Mouse (Mus musculus): Measurements from ENCODE around the gene Pafah2. TPM values are rescaled to one million over a fixed set of nuclear protein-coding genes. Genes with fewer than 3 reads are reported as not detected.
"Not testable (repeated sequence)": the region's sequence is repeated elsewhere in the genome, so short reads cannot be mapped to it uniquely, and the experiment has no call there.

Pafah2 gene
- polyA plus RNA-seq, 1 experiment from 2014 or later: 10.7 TPM

GRCm38 (mm10) chr4:134374306-134374705, 21.8 kb upstream of the Pafah2 start:
- WGBS: 69% methylated on average over 1 of the region's 1 CpGs
- no peak overlapping the region for H3K27ac ChIP-seq (ENCODE audit: poor library complexity, severe bottlenecking)
- no peaks in the 10 kb centered on the region for H3K9me3 ChIP-seq (replicated peaks)
- ATAC-seq (ENCODE audit: insufficient number of reproducible peaks, low FRiP score): no peak
- peaks cover 36% of the 10 kb centered on the region for H3K4me1 ChIP-seq (replicated peaks)
- no peaks in the 10 kb centered on the region for H3K36me3 ChIP-seq
- no peak overlapping the region for H3K4me3 ChIP-seq
- H3K9ac ChIP-seq: no peak overlapping the region
- H3K27me3 ChIP-seq (replicated peaks): peaks cover 32% of the 10 kb centered on the region
- no peak overlapping the region for H3K4me2 ChIP-seq

- H3K27me3 ChIP-seq (replicated peaks): peaks cover 4% of the 10 kb centered on the region; the same call in 1 of the 2 replicates
- H3K4me3 ChIP-seq: no peak overlapping the region
- peaks cover 13% of the 10 kb centered on the region for H3K4me1 ChIP-seq (replicated peaks)
- 38% methylated on average over 10 of the region's 10 CpGs for WGBS
- H3K36me3 ChIP-seq: no peaks in the 10 kb centered on the region
- no peak for ATAC-seq (ENCODE audit: insufficient number of reproducible peaks, low FRiP score)
- no peak overlapping the region for H3K4me2 ChIP-seq
- 0 out of 2 replicates have a peak overlapping the region, but pooled peaks have one; percentile 10 for H3K27ac ChIP-seq (ENCODE audit: poor library complexity, severe bottlenecking)
- no peaks in the 10 kb centered on the region for H3K9me3 ChIP-seq (replicated peaks)
- H3K9ac ChIP-seq: no peak overlapping the region
These were observed 18.0 kb upstream of the Pafah2 start for GRCm38 (mm10) chr4:134378089-134378615.

- peaks cover 13% of the 10 kb centered on the region for H3K4me1 ChIP-seq (replicated peaks)
- H3K9me3 ChIP-seq (replicated peaks): no peaks in the 10 kb centered on the region
- H3K4me3 ChIP-seq: no peak overlapping the region
- H3K27me3 ChIP-seq (replicated peaks): no peaks in the 10 kb centered on the region
- H3K9ac ChIP-seq: no peak overlapping the region
- no peak overlapping the region for H3K27ac ChIP-seq (ENCODE audit: poor library complexity, severe bottlenecking)
- no peak for ATAC-seq (ENCODE audit: insufficient number of reproducible peaks, low FRiP score)
- WGBS: 81% methylated on average over 8 of the region's 8 CpGs
- no peaks in the 10 kb centered on the region for H3K36me3 ChIP-seq
- H3K4me2 ChIP-seq: no peak overlapping the region
These were observed 16.6 kb upstream of the Pafah2 start for GRCm38 (mm10) chr4:134379510-134379909.

- H3K4me2 ChIP-seq; H3K4me1 ChIP-seq (replicated peaks); ATAC-seq (ENCODE audit: insufficient number of reproducible peaks, low FRiP score); H3K27me3 ChIP-seq (replicated peaks); H3K9me3 ChIP-seq (replicated peaks); H3K36me3 ChIP-seq; H3K4me3 ChIP-seq; H3K27ac ChIP-seq (ENCODE audit: poor library complexity, severe bottlenecking); H3K9ac ChIP-seq: not testable (repeated sequence)
- WGBS: 98% methylated on average over 3 of the region's 6 CpGs
These were observed 12.4 kb upstream of the Pafah2 start, which contains the start of gene Extl1 for GRCm38 (mm10) chr4:134383750-134384149. Gene Extl1, minus strand, starts transcription at chr4:134383850.

- no peak overlapping the region for H3K27ac ChIP-seq (ENCODE audit: poor library complexity, severe bottlenecking)
- no peaks in the 10 kb centered on the region for H3K27me3 ChIP-seq (replicated peaks)
- WGBS: 69% methylated on average over 6 of the region's 6 CpGs
- H3K4me2 ChIP-seq: no peak overlapping the region
- no peaks in the 10 kb centered on the region; the same call in 1 of the 2 replicates for H3K9me3 ChIP-seq (replicated peaks)
- no peak overlapping the region for H3K9ac ChIP-seq
- no peak for ATAC-seq (ENCODE audit: insufficient number of reproducible peaks, low FRiP score)
- no peaks in the 10 kb centered on the region for H3K36me3 ChIP-seq
- peaks cover under 1% of the 10 kb centered on the region; the same call in 1 of the 2 replicates for H3K4me1 ChIP-seq (replicated peaks)
- no peak overlapping the region for H3K4me3 ChIP-seq
These were observed 8.9 kb upstream of the Pafah2 start for GRCm38 (mm10) chr4:134387268-134387667.

GRCm38 (mm10) chr4:134388397-134388796, 7.7 kb upstream of the Pafah2 start:
- 17% methylated on average over 5 of the region's 5 CpGs for WGBS
- no peak for ATAC-seq (ENCODE audit: insufficient number of reproducible peaks, low FRiP score)

GRCm38 (mm10) chr4:134391636-134392035, 4.5 kb upstream of the Pafah2 start:
- no peak overlapping the region for H3K4me2 ChIP-seq
- no peak for ATAC-seq (ENCODE audit: insufficient number of reproducible peaks, low FRiP score)
- H3K4me3 ChIP-seq: no peak overlapping the region
- H3K27ac ChIP-seq (ENCODE audit: poor library complexity, severe bottlenecking): no peak overlapping the region
- no peak overlapping the region for H3K9ac ChIP-seq
- no peaks in the 10 kb centered on the region for H3K27me3 ChIP-seq (replicated peaks)
- 70% methylated on average over 1 of the region's 1 CpGs for WGBS
- peaks cover 6% of the 10 kb centered on the region for H3K4me1 ChIP-seq (replicated peaks)
- no peaks in the 10 kb centered on the region for H3K36me3 ChIP-seq
- no peaks in the 10 kb centered on the region; the same call in 1 of the 2 replicates for H3K9me3 ChIP-seq (replicated peaks)

More at GRCm38 (mm10) chr4:134388397-134388796, 7.7 kb upstream of the Pafah2 start:
- H3K9me3 ChIP-seq (replicated peaks): no peaks in the 10 kb centered on the region; the same call in 1 of the 2 replicates
- H3K27ac ChIP-seq (ENCODE audit: poor library complexity, severe bottlenecking): no peak overlapping the region
- no peaks in the 10 kb centered on the region for H3K36me3 ChIP-seq
- peaks cover 5% of the 10 kb centered on the region for H3K4me1 ChIP-seq (replicated peaks)
- H3K4me3 ChIP-seq: no peak overlapping the region
- H3K27me3 ChIP-seq (replicated peaks): no peaks in the 10 kb centered on the region
- no peak overlapping the region for H3K4me2 ChIP-seq
- H3K9ac ChIP-seq: no peak overlapping the region

GRCm38 (mm10) chr4:134392595-134392994, 3.5 kb upstream of the Pafah2 start:
- 19% methylated on average over 8 of the region's 8 CpGs for WGBS
- H3K4me3 ChIP-seq: no peak overlapping the region
- H3K4me2 ChIP-seq: peak overlapping the region; percentile 16; the same call in 1 of the 2 replicates
- ATAC-seq (ENCODE audit: insufficient number of reproducible peaks, low FRiP score): no peak
- no peak overlapping the region for H3K27ac ChIP-seq (ENCODE audit: poor library complexity, severe bottlenecking)
- H3K36me3 ChIP-seq: no peaks in the 10 kb centered on the region
- peaks cover 14% of the 10 kb centered on the region for H3K4me1 ChIP-seq (replicated peaks)
- H3K27me3 ChIP-seq (replicated peaks): no peaks in the 10 kb centered on the region
- H3K9ac ChIP-seq: no peak overlapping the region
- no peaks in the 10 kb centered on the region; the same call in 1 of the 2 replicates for H3K9me3 ChIP-seq (replicated peaks)

GRCm38 (mm10) chr4:134393026-134393425, 3.1 kb upstream of the Pafah2 start:
- no peak overlapping the region for H3K9ac ChIP-seq
- no peak overlapping the region for H3K27ac ChIP-seq (ENCODE audit: poor library complexity, severe bottlenecking)
- WGBS: 20% methylated on average over 12 of the region's 12 CpGs
- H3K4me1 ChIP-seq (replicated peaks): peaks cover 18% of the 10 kb centered on the region
- H3K9me3 ChIP-seq (replicated peaks): no peaks in the 10 kb centered on the region; the same call in 1 of the 2 replicates
- peak overlapping the region; percentile 16; the same call in 1 of the 2 replicates for H3K4me2 ChIP-seq
- H3K36me3 ChIP-seq: no peaks in the 10 kb centered on the region
- H3K27me3 ChIP-seq (replicated peaks): no peaks in the 10 kb centered on the region
- no peak for ATAC-seq (ENCODE audit: insufficient number of reproducible peaks, low FRiP score)
- no peak overlapping the region for H3K4me3 ChIP-seq

GRCm38 (mm10) chr4:134395142-134395541, 978 bp upstream of the Pafah2 start:
- Histone ChIP-seq H3K9ac (no peak overlapping the region), H3K27ac (ENCODE audit: poor library complexity, severe bottlenecking) (no peak overlapping the region), H3K27me3 (replicated peaks) (no peaks in the 10 kb centered on the region), H3K4me1 (replicated peaks) (peaks cover 19% of the 10 kb centered on the region), H3K4me2 (no peak overlapping the region), H3K9me3 (replicated peaks) (no peaks in the 10 kb centered on the region; the same call in 1 of the 2 replicates), H3K36me3 (no peaks in the 10 kb centered on the region), H3K4me3 (no peak overlapping the region)
- 90% methylated on average over 7 of the region's 7 CpGs for WGBS
- no peak for ATAC-seq (ENCODE audit: insufficient number of reproducible peaks, low FRiP score)

GRCm38 (mm10) chr4:134397121-134397520, 1.0 kb downstream of the Pafah2 start:
- Histone ChIP-seq H3K9me3 (replicated peaks) (no peaks in the 10 kb centered on the region), H3K36me3 (no peaks in the 10 kb centered on the region), H3K27me3 (replicated peaks) (no peaks in the 10 kb centered on the region), H3K27ac (ENCODE audit: poor library complexity, severe bottlenecking) (peak overlapping the region; percentile 84), H3K9ac (peak overlapping the region; percentile 85), H3K4me3 (peak overlapping the region; percentile 67), H3K4me1 (replicated peaks) (peaks cover 34% of the 10 kb centered on the region), H3K4me2 (peak overlapping the region; percentile 95)
- no peak for ATAC-seq (ENCODE audit: insufficient number of reproducible peaks, low FRiP score)
- 18% methylated on average over 7 of the region's 7 CpGs for WGBS

GRCm38 (mm10) chr4:134397732-134398131, 1.6 kb downstream of the Pafah2 start:
- no peaks in the 10 kb centered on the region for H3K27me3 ChIP-seq (replicated peaks)
- no peaks in the 10 kb centered on the region for H3K9me3 ChIP-seq (replicated peaks)
- ATAC-seq (ENCODE audit: insufficient number of reproducible peaks, low FRiP score): no peak
- H3K4me1 ChIP-seq (replicated peaks): peaks cover 36% of the 10 kb centered on the region
- no peaks in the 10 kb centered on the region for H3K36me3 ChIP-seq
- no peak overlapping the region for H3K4me3 ChIP-seq
- peak overlapping the region; percentile 12; the same call in 1 of the 2 replicates for H3K4me2 ChIP-seq
- WGBS: 89% methylated on average over 9 of the region's 9 CpGs
- no peak overlapping the region for H3K27ac ChIP-seq (ENCODE audit: poor library complexity, severe bottlenecking)
- H3K9ac ChIP-seq: no peak overlapping the region

All from heart, embryonic 12.5 days (tissue).